Mouse (Mus musculus) liver, embryonic 16.5 days (tissue): ENCODE data around the gene Mfsd12. TPM values are rescaled to one million over a fixed set of nuclear protein-coding genes. Genes with fewer than 3 reads are reported as not detected.
A peak's percentile ranks its signal among the peaks of the same experiment; 100 is the strongest.

Experiments
- ATAC-seq: fragments of 200-750 bp; cut with Nextera tagmentation; 2 replicates; pipeline ENCODE4 v1.8.0; 2017; ENCODE audit warnings: low read depth, mild to moderate bottlenecking, moderate number of reproducible peaks, moderate library complexity
- H3K27ac ChIP-seq: fragments of 300-500 bp; sonication (generic); 2 replicates; pipeline ENCODE4 v1.5.1; 2014; ENCODE audit warnings: mild to moderate bottlenecking, low read length
- H3K27me3 ChIP-seq: fragments of 300-500 bp; sonication (generic); 2 replicates; pipeline ENCODE4 v1.6.1; 2014; ENCODE audit warnings: low read depth, low read length, mixed read lengths; ENCODE audit not compliant: control insufficient read depth, insufficient read depth
- H3K36me3 ChIP-seq: fragments of 300-500 bp; sonication (generic); 2 replicates; pipeline ENCODE4 v1.6.1; 2014; ENCODE audit warnings: mild to moderate bottlenecking; ENCODE audit not compliant: control insufficient read depth, insufficient read depth
- H3K4me1 ChIP-seq: fragments of 300-500 bp; sonication (generic); 2 replicates; pipeline ENCODE4 v1.6.1; 2014; ENCODE audit warnings: low read depth, low read length, mixed read lengths; ENCODE audit not compliant: control insufficient read depth
- H3K4me2 ChIP-seq: fragments of 300-500 bp; sonication (generic); 2 replicates; pipeline ENCODE4 v1.6.1; 2014; ENCODE audit warnings: low read depth, low read length, mixed read lengths
- H3K4me3 ChIP-seq: fragments of 300-500 bp; sonication (generic); 2 replicates; pipeline ENCODE4 v1.5.1; 2014; ENCODE audit warnings: low read depth, mild to moderate bottlenecking, low read length
- H3K9ac ChIP-seq: fragments of 300-500 bp; sonication (generic); 2 replicates; pipeline ENCODE4 v1.6.1; 2014; ENCODE audit warnings: low read depth, low read length
- H3K9me3 ChIP-seq: fragments of 300-500 bp; sonication (generic); replicated peaks from 2 replicates; pipeline ENCODE4 v1.6.1; 2016; ENCODE audit warnings: low read length; ENCODE audit not compliant: control insufficient read depth
- WGBS: fragments of 180-500 bp; shearing (Covaris S2); extraction: QIAGEN DNeasy Blood & Tissue Kit; methylation state at CpG from one replicate; pipeline ENCODE4 v1.1.7; 2014; ENCODE audit not compliant: insufficient replicate concordance; 5-methylcytosine and 5-hydroxymethylcytosine counted together
- polyA plus RNA-seq: library from polyadenylated mRNA; unstranded; fragments of >200 nt; fragmentation: Nextera tagmentation; extraction: Ambion mirVana; gene quantifications from 2 replicates; pipeline ENCODE4 v1.2.1, GENCODE M21; 2015

The Mfsd12 gene
- polyA plus RNA-seq, 1 experiment from 2014 or later = 11.9 TPM

GRCm38 (mm10) chr10:81335393-81336340 lies 21.6 kb upstream of the Mfsd12 start:
- Histone ChIP-seq H3K4me3 (no peak overlapping the region), H3K9me3 (no peaks in the 10 kb centered on the region), H3K36me3 (no peaks in the 10 kb centered on the region), H3K9ac (no peak overlapping the region), H3K4me1 (peaks cover 6% of the 10 kb centered on the region), H3K27me3 (peaks cover 8% of the 10 kb centered on the region; the same call in 1 of the 2 replicates), H3K4me2 (no peak overlapping the region), H3K27ac (no peak overlapping the region)
- WGBS = 64% methylated on average over 19 of the region's 19 CpGs
- ATAC-seq = no peak

DNA sequence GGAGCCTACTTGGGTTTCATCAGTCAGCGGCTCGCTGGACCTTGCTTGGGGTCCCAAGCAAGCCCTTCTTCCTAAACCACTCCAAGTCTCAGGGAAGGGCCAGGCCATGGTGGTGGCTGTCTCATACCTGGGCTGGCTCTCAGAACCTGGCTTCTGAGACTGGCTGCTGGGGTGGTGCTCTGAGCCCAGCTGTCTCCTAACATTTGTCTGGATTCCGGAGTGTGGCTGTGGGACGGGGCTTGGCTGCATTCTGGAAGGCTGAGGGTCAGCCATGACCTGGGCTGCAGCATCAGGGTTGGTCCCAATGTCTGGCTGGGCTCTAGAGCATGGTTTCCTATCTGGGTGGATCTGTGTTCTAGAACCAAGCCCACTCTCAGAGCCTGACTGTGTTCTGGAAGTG lies 20.7 kb upstream of the Mfsd12 start:
- Histone ChIP-seq H3K27ac (no peak overlapping the region), H3K9ac (no peak overlapping the region)
- WGBS = 75% methylated on average over 4 of the region's 4 CpGs

GRCm38 (mm10) chr10:81340551-81341332 lies 16.5 kb upstream of the Mfsd12 start:
- peaks cover 49% of the 10 kb centered on the region for H3K27me3 ChIP-seq
- H3K4me2 ChIP-seq = no peak overlapping the region
- no peak overlapping the region for H3K9ac ChIP-seq
- 0 out of 2 replicates have a peak, but pooled peaks have one; percentile 36 for ATAC-seq
- H3K4me1 ChIP-seq = peaks cover 20% of the 10 kb centered on the region
- WGBS = 41% methylated on average over 17 of the region's 17 CpGs
- H3K4me3 ChIP-seq = no peak overlapping the region
- H3K9me3 ChIP-seq = no peaks in the 10 kb centered on the region
- no peak overlapping the region for H3K27ac ChIP-seq
- no peaks in the 10 kb centered on the region for H3K36me3 ChIP-seq

More for the DNA sequence above, 20.7 kb upstream of the Mfsd12 start:
- Histone ChIP-seq H3K9me3 (no peaks in the 10 kb centered on the region), H3K27me3 (peaks cover 12% of the 10 kb centered on the region), H3K4me2 (no peak overlapping the region), H3K4me3 (no peak overlapping the region), H3K36me3 (no peaks in the 10 kb centered on the region), H3K4me1 (peaks cover 14% of the 10 kb centered on the region)
- no peak for ATAC-seq

DNA sequence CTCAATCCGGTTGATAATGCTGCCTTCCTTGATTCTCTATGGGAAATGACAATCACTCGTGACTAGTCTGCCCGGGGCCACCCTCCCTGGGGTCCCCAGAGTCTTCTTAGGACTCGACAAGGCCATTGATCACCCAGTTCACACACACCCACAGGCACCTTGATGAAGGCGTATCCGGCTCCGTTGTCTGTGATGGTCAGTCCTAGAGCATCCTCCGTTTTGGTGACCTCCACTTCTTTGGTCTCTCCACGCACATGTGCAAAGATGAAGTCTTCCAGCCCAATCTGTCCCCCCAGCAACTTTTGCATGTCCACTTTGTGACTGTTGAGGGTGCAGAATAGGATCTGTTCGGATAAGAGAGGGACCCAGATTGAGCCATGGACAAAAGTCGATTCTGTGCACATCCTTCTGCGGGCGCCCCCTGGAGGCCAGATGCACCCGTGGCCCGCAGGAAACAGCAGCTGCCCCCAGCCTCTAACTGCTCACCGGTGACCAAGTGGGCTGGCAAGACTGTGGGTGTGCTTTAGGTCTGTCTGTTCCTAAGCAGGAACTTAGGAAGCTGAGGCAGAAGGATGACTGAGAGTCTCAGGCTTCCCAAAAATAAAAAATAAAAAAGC lies 15.8 kb upstream of the Mfsd12 start:
- H3K27me3 ChIP-seq = peaks cover 51% of the 10 kb centered on the region
- no peaks in the 10 kb centered on the region for H3K36me3 ChIP-seq
- ATAC-seq = no peak
- H3K27ac ChIP-seq = no peak overlapping the region
- H3K4me2 ChIP-seq = no peak overlapping the region
- H3K4me1 ChIP-seq = peaks cover 24% of the 10 kb centered on the region
- no peak overlapping the region for H3K9ac ChIP-seq
- H3K9me3 ChIP-seq = no peaks in the 10 kb centered on the region
- no peak overlapping the region for H3K4me3 ChIP-seq
- WGBS = 29% methylated on average over 16 of the region's 16 CpGs

DNA sequence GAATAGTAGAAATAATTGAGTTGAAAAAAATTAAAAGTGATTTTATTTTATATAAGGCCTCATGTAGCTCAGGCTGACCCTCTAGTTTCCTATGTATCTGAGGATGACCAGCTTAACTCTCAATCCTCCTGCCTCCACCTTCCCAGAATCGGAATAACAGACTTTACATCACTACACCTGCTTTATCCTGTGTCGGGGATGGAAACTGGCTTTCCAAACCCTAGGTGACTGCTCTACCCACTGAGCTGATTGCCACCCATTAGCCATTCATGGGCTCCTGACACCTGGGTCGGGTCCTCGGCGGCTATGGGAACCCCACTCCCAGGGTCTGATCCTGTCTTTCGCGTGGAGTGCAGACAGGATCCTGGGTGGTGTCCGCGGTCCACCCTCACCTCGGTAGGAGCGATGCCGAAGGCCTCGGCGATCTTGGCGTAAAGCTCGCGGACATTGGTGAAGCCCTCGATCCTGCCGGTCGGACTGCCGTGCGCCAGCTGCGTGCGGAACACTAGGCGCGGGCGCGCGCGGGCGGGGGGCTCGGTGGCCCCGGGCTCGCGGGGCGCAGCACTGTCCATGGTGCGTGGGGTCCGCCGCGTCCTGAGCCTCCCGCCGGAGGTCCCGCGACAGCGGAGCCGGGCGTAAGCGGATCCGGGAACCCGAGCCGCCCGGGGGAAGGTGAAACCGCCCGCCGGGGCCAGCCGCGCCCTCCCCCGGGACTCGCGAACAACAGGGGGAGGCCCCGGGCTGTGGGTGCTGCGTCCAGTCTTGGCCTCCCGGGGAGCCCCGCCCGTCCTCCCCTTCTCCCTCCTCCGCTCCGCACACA lies 14.4 kb upstream of the Mfsd12 start, which contains the start of gene Gipc3:
Gene Gipc3, minus strand, starts transcription at position 581 of the 820 bp plus-strand sequence.
- H3K4me3 ChIP-seq = peak within 1 kb of the TSS; percentile 53
- H3K9me3 ChIP-seq = no peaks in the 10 kb centered on the region
- H3K36me3 ChIP-seq = no peaks in the 10 kb centered on the region
- peak within 1 kb of the TSS; percentile 38 for H3K9ac ChIP-seq
- no peak for ATAC-seq
- 6% methylated on average over 54 of the region's 67 CpGs for WGBS
- H3K4me2 ChIP-seq = peak within 1 kb of the TSS; percentile 66
- peaks cover 50% of the 10 kb centered on the region for H3K27me3 ChIP-seq
- H3K27ac ChIP-seq = no peak within 1 kb of the TSS
- peaks cover 36% of the 10 kb centered on the region for H3K4me1 ChIP-seq

DNA sequence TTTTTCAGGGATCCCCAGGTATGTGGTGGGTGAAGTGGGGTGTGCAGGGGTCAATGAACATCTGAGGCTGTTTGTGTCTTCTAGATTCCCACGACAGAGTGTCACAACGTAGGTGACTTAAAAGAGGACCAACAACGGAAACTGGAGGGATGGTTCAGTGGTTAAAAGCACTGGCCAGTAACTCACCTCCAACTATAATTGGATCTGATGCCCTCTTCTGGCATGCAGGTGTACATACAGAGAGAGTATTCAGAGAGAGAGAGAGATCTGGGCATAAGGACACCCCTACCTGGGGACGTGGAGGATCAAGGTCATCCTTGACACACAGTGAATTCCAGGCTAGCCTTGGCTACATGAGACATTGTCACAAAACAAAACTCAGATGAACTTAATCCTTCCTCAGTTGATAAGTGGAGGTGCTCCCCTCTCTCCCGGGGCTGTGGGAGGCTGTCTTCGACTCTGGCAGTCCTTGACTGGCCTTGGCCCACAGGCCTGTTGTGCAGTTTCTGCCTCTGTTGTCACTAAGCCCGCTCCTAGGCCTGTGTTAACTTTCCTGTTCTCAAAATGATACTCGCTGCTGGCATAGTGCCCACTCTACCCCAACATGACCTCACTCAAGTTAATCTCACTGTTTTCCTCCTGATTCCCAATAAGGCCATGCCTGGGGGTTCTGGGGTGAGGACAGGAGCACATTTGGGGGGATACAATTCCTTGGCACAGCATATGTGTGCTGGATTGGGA lies 12.7 kb upstream of the Mfsd12 start:
- Histone ChIP-seq H3K4me1 (peaks cover 50% of the 10 kb centered on the region), H3K4me3 (no peak overlapping the region), H3K9me3 (no peaks in the 10 kb centered on the region), H3K27ac (no peak overlapping the region), H3K27me3 (peaks cover 47% of the 10 kb centered on the region), H3K4me2 (no peak overlapping the region), H3K36me3 (peaks cover 2% of the 10 kb centered on the region; the same call in 1 of the 2 replicates), H3K9ac (no peak overlapping the region)
- no peak for ATAC-seq
- 34% methylated on average over 8 of the region's 8 CpGs for WGBS

DNA sequence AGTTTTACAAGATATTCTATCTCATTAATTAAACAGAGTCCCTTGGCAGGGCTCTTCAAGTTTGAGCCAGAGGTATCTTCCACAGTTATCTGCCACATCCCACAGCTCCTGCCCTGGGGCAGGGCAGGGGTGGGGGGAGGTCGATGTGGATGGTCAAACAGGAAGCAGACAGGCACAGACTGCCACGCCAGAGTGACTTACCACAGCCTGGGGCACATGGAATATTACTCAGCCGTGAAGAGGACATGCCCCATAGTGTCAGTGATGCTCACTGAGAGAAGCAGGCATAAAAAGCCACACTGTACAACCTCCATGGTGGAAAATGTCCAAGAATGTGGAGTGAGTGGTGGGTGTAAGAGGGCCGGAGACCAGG lies 12.1 kb upstream of the Mfsd12 start:
- peaks cover 2% of the 10 kb centered on the region; the same call in 1 of the 2 replicates for H3K36me3 ChIP-seq
- H3K27me3 ChIP-seq = peaks cover 47% of the 10 kb centered on the region
- no peak overlapping the region for H3K9ac ChIP-seq
- WGBS = 60% methylated on average over 4 of the region's 4 CpGs
- H3K27ac ChIP-seq = no peak overlapping the region
- no peak overlapping the region for H3K4me3 ChIP-seq
- no peak for ATAC-seq
- H3K4me1 ChIP-seq = peaks cover 53% of the 10 kb centered on the region
- no peak overlapping the region for H3K4me2 ChIP-seq
- H3K9me3 ChIP-seq = no peaks in the 10 kb centered on the region
